Mouse (Mus musculus) CH12.LX (cell line): ENCODE data around the gene Col17a1. TPM values are rescaled to one million over a fixed set of nuclear protein-coding genes. Genes with fewer than 3 reads are reported as not detected.

Experiments used
- DNase-seq: peaks from one replicate; pipeline ENCODE4 v3.0.0-alpha.2; 2013; ENCODE audit errors: extremely low read depth
- H3K27ac ChIP-seq: 2 replicates; pipeline ENCODE4 v1.5.1; 2012; ENCODE audit warnings: low read depth, mild to moderate bottlenecking, control low read depth, moderate library complexity; ENCODE audit not compliant: insufficient read depth
- H3K27me3 ChIP-seq: replicated peaks from 2 replicates; pipeline ENCODE3; 2012; ENCODE audit warnings: inconsistent platforms
- H3K36me3 ChIP-seq, 2 experiments: replicated peaks in 1 of 2; 2 replicates each; pipeline versions ENCODE3 to v1.6.1; 2012; ENCODE audit warnings: inconsistent platforms in 1 of 2, low read length in 1 of 2, mild to moderate bottlenecking in 1 of 2, mixed read lengths in 1 of 2, moderate library complexity in 1 of 2; ENCODE audit not compliant: control insufficient read depth in 1 of 2, insufficient read depth in 1 of 2
- H3K4me1 ChIP-seq, 2 experiments: 2 replicates each; pipeline ENCODE4 v1.6.1; 2012; ENCODE audit warnings: inconsistent platforms in 1 of 2, moderate library complexity in 1 of 2; ENCODE audit not compliant: insufficient read depth in 2 of 2, control insufficient read depth in 1 of 2
- H3K4me2 ChIP-seq: 2 replicates; pipeline ENCODE4 v1.6.1; 2012; ENCODE audit warnings: low read depth, mild to moderate bottlenecking, control low read depth; ENCODE audit not compliant: poor library complexity, insufficient read depth, severe bottlenecking
- H3K4me3 ChIP-seq, 3 experiments: fragments of 150-350 bp in 1 of 3; sonication (generic) in 1 of 3; replicated peaks in 1 of 3; 2 replicates each; pipeline versions ENCODE3 to v1.5.1; 2011 to 2012; ENCODE audit warnings: low read depth in 2 of 3, low read length in 2 of 3, mild to moderate bottlenecking in 2 of 3, moderate library complexity in 2 of 3, control low read depth in 1 of 3, improper control_type of control experiment in 1 of 3, inconsistent platforms in 1 of 3, mixed read lengths in 1 of 3; ENCODE audit not compliant: poor library complexity in 1 of 3
- H3K79me2 ChIP-seq: replicated peaks from 2 replicates; pipeline ENCODE4 v1.6.1; 2012; ENCODE audit warnings: mild to moderate bottlenecking, moderate library complexity; ENCODE audit not compliant: control insufficient read depth, poor library complexity, insufficient read depth, severe bottlenecking; ENCODE audit errors: extremely low read depth
- H3K9ac ChIP-seq: 2 replicates; pipeline ENCODE4 v1.6.1; 2012; ENCODE audit warnings: low read depth, mild to moderate bottlenecking, control low read depth, moderate library complexity; ENCODE audit not compliant: insufficient read depth
- H3K9me3 ChIP-seq: replicated peaks from 2 replicates; pipeline ENCODE3; 2012; ENCODE audit warnings: low read length, inconsistent platforms, mixed read lengths
- BHLHE40 ChIP-seq: IDR thresholded peaks from 2 replicates; pipeline ENCODE4 v1.6.1; 2011; ENCODE audit warnings: mild to moderate bottlenecking, low read depth, low read length, improper control_type of control experiment
- CHD1 ChIP-seq: IDR thresholded peaks from 2 replicates; pipeline ENCODE4 v1.6.1; 2012; ENCODE audit warnings: low read depth, low read length, improper control_type of control experiment, inconsistent platforms
- CTCF ChIP-seq, 2 experiments: IDR thresholded peaks in 1 of 2; conservative IDR thresholded peaks in 1 of 2; 2 replicates each; pipeline ENCODE4 v1.5.1; 2011 to 2012; ENCODE audit warnings: low read depth in 2 of 2, low read length in 2 of 2, improper control_type of control experiment in 1 of 2, inconsistent platforms in 1 of 2, mild to moderate bottlenecking in 1 of 2, moderate library complexity in 1 of 2
- ELF1 ChIP-seq: IDR thresholded peaks from 2 replicates; pipeline ENCODE4 v1.6.1; 2014; ENCODE audit warnings: low read depth, mild to moderate bottlenecking, inconsistent platforms, low read length, improper control_type of control experiment
- ETS1 ChIP-seq: conservative IDR thresholded peaks from 2 replicates; pipeline ENCODE4 v1.6.1; 2012; ENCODE audit warnings: low read depth, mild to moderate bottlenecking, inconsistent platforms, low read length, improper control_type of control experiment, moderate library complexity
- HCFC1 ChIP-seq: IDR thresholded peaks from 2 replicates; pipeline ENCODE4 v1.6.1; 2012; ENCODE audit warnings: low read depth, mild to moderate bottlenecking, inconsistent platforms, low read length, improper control_type of control experiment
- IRF4 ChIP-seq: IDR thresholded peaks from 2 replicates; pipeline ENCODE4 v1.6.1; 2014; ENCODE audit warnings: low read depth, mild to moderate bottlenecking, inconsistent platforms, low read length, improper control_type of control experiment
- MAFK ChIP-seq: IDR thresholded peaks from 2 replicates; pipeline ENCODE4 v1.6.1; 2011; ENCODE audit warnings: low read length, improper control_type of control experiment; ENCODE audit not compliant: insufficient replicate concordance
- MAX ChIP-seq: IDR thresholded peaks from 2 replicates; pipeline ENCODE4 v1.6.1; 2011; ENCODE audit warnings: low read length, improper control_type of control experiment
- MXI1 ChIP-seq: IDR thresholded peaks from 2 replicates; pipeline ENCODE4 v1.6.1; 2011; ENCODE audit warnings: mild to moderate bottlenecking, low read depth, low read length, improper control_type of control experiment
- NELFE ChIP-seq: IDR thresholded peaks from 2 replicates; pipeline ENCODE4 v1.6.1; 2011; ENCODE audit warnings: low read depth, low read length, improper control_type of control experiment
- TCF12 ChIP-seq: IDR thresholded peaks from 2 replicates; pipeline ENCODE4 v1.6.1; 2014; ENCODE audit warnings: low read depth, mild to moderate bottlenecking, inconsistent platforms, low read length, improper control_type of control experiment
- ZMIZ1 ChIP-seq: IDR thresholded peaks from 2 replicates; pipeline ENCODE4 v1.6.1; 2012; ENCODE audit warnings: low read depth, mild to moderate bottlenecking, inconsistent platforms, low read length, improper control_type of control experiment
- dilution Hi-C: fragments of 300-500 bp; cut with MboI; formaldehyde crosslinking; loops from 2 replicates; pipeline ENCODE4 v1.14.3; 2020; ENCODE audit warnings: low sequenced_read_pairs; ENCODE audit not compliant: extremely low pct_unique_long_range_greater_than_20kb, extremely low pct_ligation_motif_present
- in situ Hi-C: fragments of 300-500 bp; cut with MboI; formaldehyde crosslinking; loops from 3 replicates; pipeline ENCODE4 v1.14.3; 2019; ENCODE audit warnings: low sequenced_read_pairs, low pct_ligation_motif_present, low pct_unique_long_range_greater_than_20kb, mixed read lengths
- polyA plus RNA-seq: library from polyadenylated mRNA; unstranded; fragments of >175 nt; gene quantifications from 2 replicates; pipeline ENCODE4 v1.2.1, GENCODE M21; 2012; ENCODE audit warnings: low read depth; ENCODE audit not compliant: insufficient read length
- total RNA-seq, 2 experiments: library from RNA; depleted of rRNA; stranded (reverse); fragments of 300-350 nt in 1 of 2; fragments of >200 nt in 1 of 2; gene quantifications; 2 replicates each; pipeline ENCODE4 v1.2.3; 2012 to 2014

Col17a1 gene
- total and polyA plus RNA-seq, 3 experiments, result 0.34 to 0.59 (median 0.42) TPM

DNA sequence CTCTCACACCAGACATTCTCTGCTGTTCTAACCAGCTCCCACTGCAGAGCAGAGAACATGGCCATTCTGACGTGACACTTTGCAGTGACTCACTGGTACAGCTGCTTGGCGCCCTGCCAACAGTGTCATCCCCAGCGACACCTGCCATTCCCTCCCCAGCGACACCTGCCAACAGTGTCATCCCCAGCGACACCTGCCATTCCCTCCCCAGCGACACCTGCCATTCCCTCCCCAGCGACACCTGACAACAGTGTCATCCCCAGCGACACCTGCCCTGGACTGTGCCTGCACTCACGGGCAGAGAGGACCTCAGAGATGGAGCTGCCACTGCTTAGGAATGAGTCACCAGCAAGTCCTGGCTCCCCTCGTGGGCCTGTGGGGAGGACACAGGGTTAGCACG, 37.0 kb downstream of the Col17a1 start:
- peak overlapping the region in 1 of 3 experiments; percentile 22 for H3K4me3 ChIP-seq
- in situ Hi-C loops (loop anchor here (10.0 to 25.0 kb wide), 4 partner anchors 140 to 300 kb away; partner anchors contain the start of gene Cfap58), dilution Hi-C loops (no loop called here)
- H3K36me3 ChIP-seq, result no peaks in the 10 kb centered on the region
- no peaks in the 10 kb centered on the region for H3K79me2 ChIP-seq
- H3K4me2 ChIP-seq, result no peak overlapping the region
- no peak overlapping the region for H3K9ac ChIP-seq
- no peak for DNase-seq
- H3K27ac ChIP-seq, result no peak overlapping the region; the same call in 1 of the 2 replicates
- no peaks in the 10 kb centered on the region for H3K9me3 ChIP-seq
- H3K4me1 ChIP-seq, result peaks cover 38 to 54% of the 10 kb centered on the region in 2 experiments
- TF ChIP-seq MXI1, result no peak
- TF ChIP-seq TCF12, result peak; percentile 84
- no peak for TF ChIP-seq BHLHE40
- TF ChIP-seq ETS1, result 0 out of 2 replicates have a peak, but pooled peaks have one; percentile 27
- no peaks in the 10 kb centered on the region for H3K27me3 ChIP-seq

GRCm38 (mm10) chr19:47653173-47653572, 38.7 kb downstream of the Col17a1 start:
- no peak overlapping the region for H3K9ac ChIP-seq
- H3K27ac ChIP-seq, result no peak overlapping the region
- no peak overlapping the region for H3K4me2 ChIP-seq
- no peaks in the 10 kb centered on the region for H3K79me2 ChIP-seq
- peaks cover 0 to 14% of the 10 kb centered on the region in 2 experiments for H3K36me3 ChIP-seq
- no peaks in the 10 kb centered on the region for H3K27me3 ChIP-seq
- H3K9me3 ChIP-seq, result no peaks in the 10 kb centered on the region
- no peak for DNase-seq
- H3K4me1 ChIP-seq, result peaks cover 37 to 54% of the 10 kb centered on the region in 2 experiments
- TF ChIP-seq ELF1 (no peak), MAX (no peak), CTCF (conservative IDR thresholded peaks at IDR 0.05 in 1 of 2, IDR thresholded peaks at IDR 0.05 in 1 of 2; ENCODE audit: low read depth in 2 of 2, low read length in 2 of 2) (no peak), ZMIZ1 (no peak), IRF4 (no peak), MAFK (no peak), CHD1 (no peak), NELFE (no peak), BHLHE40 (no peak)
- dilution Hi-C loops, result no loop called here
- H3K4me3 ChIP-seq, result no peak overlapping the region
- in situ Hi-C loops, result loop anchor here (10.0 to 25.0 kb wide), 4 partner anchors 142 to 298 kb away; partner anchors contain the start of gene Cfap58

DNA sequence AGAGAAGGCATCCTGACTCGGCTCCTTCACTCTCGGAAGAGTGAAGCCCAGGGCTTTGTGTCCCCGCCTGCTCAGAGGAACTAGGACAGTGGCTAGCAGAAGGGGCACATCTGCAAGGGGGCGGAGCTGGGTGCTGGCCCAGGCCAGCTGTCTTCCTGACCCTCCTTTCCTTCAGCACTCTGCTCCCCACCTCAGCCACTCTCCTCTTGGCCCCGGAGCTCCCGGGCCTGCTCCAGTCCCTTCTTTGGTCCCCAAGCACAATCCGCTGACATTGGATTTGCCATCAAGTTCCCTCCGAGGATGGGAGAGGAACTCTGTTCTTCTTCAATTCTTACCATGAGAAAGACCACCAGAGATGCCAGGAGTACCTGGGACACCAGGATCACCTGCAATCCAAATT, 39.6 kb downstream of the Col17a1 start:
- H3K27me3 ChIP-seq, result no peaks in the 10 kb centered on the region
- H3K79me2 ChIP-seq, result no peaks in the 10 kb centered on the region
- in situ Hi-C loops (loop anchor here (10.0 to 25.0 kb wide), 4 partner anchors 143 to 297 kb away; partner anchors contain the start of gene Cfap58), dilution Hi-C loops (no loop called here)
- TF ChIP-seq HCFC1, result no peak
- TF ChIP-seq CTCF (conservative IDR thresholded peaks at IDR 0.05 in 1 of 2, IDR thresholded peaks at IDR 0.05 in 1 of 2; ENCODE audit: low read depth in 2 of 2, low read length in 2 of 2), result no peak
- no peak overlapping the region for H3K4me3 ChIP-seq
- DNase-seq, result no peak
- H3K4me2 ChIP-seq, result no peak overlapping the region
- peaks cover 0 to 23% of the 10 kb centered on the region in 2 experiments for H3K36me3 ChIP-seq
- H3K4me1 ChIP-seq, result peaks cover 37 to 54% of the 10 kb centered on the region in 2 experiments
- H3K9ac ChIP-seq, result no peak overlapping the region
- no peak overlapping the region for H3K27ac ChIP-seq
- H3K9me3 ChIP-seq, result no peaks in the 10 kb centered on the region
